Mouse (Mus musculus) CD4-positive helper T cell, adult 2 months (primary cell): ENCODE data around the gene Twist2.

Experiments
- DNase-seq: peaks from one replicate; pipeline ENCODE4 v3.0.0-alpha.2; 2012; ENCODE audit warnings: low read depth, missing footprints, low spot score

Twist2 gene

DNA sequence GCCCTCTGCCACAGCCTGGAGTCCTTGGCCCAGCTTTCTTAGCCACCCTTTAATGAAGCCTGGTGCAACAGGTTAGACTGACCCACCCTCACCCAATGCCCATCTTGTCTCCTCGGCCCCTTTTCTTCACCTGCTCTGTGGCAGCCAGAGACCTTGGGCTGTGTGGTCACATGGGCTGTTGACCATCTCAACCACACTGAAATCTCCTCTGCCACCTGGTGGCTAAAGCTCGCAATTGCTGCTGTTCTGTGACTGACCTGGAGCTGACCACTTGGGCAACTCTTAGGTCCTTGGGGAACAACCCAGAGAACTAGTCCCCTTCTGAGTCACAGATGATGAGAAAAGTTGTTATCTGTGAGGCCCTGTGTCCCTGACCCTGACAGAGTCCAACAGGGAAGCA is 73.4 kb downstream of the Twist2 start:
- DNase-seq = no peak

DNA sequence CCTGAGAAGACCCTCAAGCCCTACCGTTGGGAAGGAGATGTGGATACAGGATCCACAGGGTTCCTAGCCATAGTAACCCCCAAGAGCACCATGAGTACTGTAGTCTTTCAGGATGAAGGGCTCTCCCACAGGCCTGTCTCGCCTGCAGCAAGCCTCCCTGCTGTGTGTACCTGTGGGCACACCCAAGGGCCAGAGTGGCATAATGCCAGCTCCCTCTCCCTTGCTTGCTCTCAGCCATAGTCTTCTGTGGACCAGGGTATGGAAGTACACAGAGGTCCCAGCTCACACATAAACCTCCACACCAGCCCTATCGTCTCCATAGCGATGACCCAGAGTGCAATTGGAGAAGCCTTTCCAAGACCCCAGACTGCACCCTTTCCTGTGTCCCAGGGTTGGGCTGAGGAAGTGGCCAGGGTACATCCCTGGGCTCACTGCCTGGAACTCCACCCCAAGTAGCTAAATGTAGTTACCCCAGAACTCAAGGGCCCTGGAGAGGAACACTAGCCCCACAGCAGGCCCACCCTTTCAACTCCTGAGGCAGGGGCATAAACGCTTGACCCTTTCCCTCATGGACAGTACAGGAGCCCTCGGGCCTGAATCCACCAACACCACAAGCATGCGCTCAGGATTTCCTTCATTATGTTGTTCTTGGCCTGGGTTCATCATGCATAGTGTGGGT is 73.9 kb downstream of the Twist2 start:
- DNase-seq = no peak

GRCm38 (mm10) chr1:91878696-91879095 is 77.4 kb downstream of the Twist2 start:
- no peak for DNase-seq

DNA sequence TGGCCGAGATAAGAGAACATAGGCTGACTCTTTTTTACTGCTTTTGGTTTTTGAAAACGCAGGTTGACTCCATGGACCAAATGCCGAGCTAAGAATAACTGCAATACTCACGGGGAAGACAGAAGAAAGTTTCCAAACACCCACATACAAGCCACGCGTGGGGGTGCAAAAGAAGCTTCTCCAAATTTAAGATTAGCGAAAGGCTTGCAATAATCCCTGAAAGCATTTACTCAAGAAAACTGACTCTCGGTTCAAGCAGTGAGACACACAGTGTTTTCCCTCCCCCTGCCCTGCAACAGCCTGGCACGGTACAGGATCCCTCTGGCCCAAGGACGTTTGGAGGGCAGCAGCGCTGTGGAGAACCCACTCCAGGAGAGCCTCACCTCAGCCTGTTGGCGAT is 78.9 kb downstream of the Twist2 start:
- DNase-seq = no peak

DNA sequence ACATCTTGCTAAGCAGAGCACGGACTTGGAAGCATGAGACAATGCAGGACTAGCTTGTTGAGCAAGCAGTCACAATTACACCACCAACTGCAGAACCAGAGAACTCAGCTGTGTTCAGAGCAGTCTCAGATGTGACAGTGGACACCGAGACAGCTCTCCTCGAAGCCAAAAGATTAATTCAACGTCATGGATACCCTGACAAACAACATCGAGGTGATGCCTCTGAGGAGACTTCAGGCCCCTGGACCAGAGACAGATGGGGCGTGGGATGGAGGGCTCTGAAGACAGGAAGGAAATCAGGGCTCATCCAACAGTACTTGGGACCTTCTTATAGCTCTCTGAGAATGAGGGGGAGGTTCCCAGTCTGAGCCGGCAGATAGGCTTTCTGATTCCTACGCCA is 79.6 kb downstream of the Twist2 start:
- DNase-seq = no peak

DNA sequence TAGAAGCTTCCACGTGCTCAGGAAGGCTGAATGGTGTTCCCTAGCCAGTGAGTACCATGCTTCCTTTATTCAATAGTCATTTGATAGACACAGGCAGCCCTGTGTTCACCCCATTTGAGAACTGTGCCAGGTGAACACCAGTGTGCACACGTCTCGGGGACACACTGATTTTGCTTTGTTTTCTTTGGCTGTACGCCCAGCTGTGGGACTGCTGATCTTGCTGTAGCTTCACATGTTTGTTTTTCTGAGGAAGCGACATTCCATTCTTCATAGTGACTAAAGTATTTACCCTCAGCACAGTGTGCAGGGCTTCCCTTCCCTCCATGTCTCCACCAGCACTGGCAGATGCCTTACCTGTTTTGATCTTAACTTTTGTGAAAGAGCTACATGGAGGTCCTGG is 81.9 kb downstream of the Twist2 start:
- no peak for DNase-seq

DNA sequence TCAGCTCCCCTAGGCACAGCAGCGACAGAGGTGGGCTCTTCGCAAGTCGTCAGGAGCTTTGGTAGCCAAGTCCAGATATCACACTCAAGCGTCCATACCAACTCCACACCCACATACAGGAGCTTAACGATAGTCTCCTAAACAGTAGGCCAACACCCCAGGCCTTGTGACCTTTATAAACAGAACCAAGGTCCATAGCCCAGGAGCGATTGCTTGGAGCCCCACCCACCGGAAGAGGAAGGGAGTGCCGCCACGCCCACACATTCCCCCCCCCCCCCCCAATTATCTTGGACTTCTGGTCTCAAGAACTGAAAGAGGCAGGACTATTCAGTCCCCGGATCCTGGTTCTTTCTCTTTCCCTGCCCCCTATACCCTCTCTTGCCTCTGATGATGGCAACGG is 92.3 kb downstream of the Twist2 start:
- DNase-seq = no peak

- no peak for DNase-seq
These were observed 93.0 kb downstream of the Twist2 start for GRCm38 (mm10) chr1:91894286-91894685.

- peak; percentile 21 for DNase-seq
These were observed 95.8 kb downstream of the Twist2 start for GRCm38 (mm10) chr1:91897078-91897477.
